Mouse (Mus musculus): Measurements from ENCODE around the gene B3galnt1. TPM values are rescaled to one million over a fixed set of nuclear protein-coding genes. Genes with fewer than 3 reads are reported as not detected.

Gene B3galnt1
- polyA plus RNA-seq, 1 experiment from 2014 or later = 5.1 TPM

GRCm38 (mm10) chr3:69531511-69531910 is 67.2 kb downstream of the B3galnt1 start:
- WGBS (ENCODE audit: insufficient replicate concordance) = 76% methylated on average over 9 of the region's 9 CpGs
- Histone ChIP-seq H3K9me3 (replicated peaks) (no peaks in the 10 kb centered on the region), H3K27me3 (replicated peaks) (no peaks in the 10 kb centered on the region), H3K4me3 (no peak overlapping the region), H3K27ac (no peak overlapping the region), H3K36me3 (no peaks in the 10 kb centered on the region), H3K9ac (no peak overlapping the region), H3K4me1 (no peaks in the 10 kb centered on the region), H3K4me2 (no peak overlapping the region)
- ATAC-seq = no peak

- Histone ChIP-seq H3K9me3 (replicated peaks) (no peaks in the 10 kb centered on the region), H3K4me3 (no peak overlapping the region), H3K4me1 (no peaks in the 10 kb centered on the region), H3K9ac (no peak overlapping the region), H3K27ac (no peak overlapping the region), H3K36me3 (no peaks in the 10 kb centered on the region), H3K27me3 (replicated peaks) (no peaks in the 10 kb centered on the region), H3K4me2 (no peak overlapping the region)
- WGBS (ENCODE audit: insufficient replicate concordance) = 66% methylated on average over 7 of the region's 7 CpGs
- ATAC-seq = no peak
These were observed 69.2 kb downstream of the B3galnt1 start for GRCm38 (mm10) chr3:69529576-69529975.

DNA sequence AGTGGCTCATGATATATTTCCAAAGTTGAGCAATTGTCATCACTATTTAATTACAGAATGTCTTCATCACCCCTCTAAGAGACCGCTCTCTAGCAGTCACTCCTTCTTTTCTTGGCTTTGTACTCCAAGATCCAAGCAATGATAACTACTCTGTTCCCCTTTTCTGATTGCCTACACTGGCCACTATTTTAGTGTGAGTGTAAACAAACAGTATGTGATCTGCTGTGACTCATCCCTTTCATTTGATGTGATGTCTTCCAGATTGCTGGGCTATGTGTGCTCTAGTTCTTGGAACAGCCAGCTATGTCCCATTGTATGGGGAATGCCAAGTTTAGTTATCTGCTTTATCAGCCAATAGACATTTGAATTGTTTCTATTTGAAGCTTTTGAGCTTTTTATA is 71.4 kb downstream of the B3galnt1 start:
- no peak overlapping the region for H3K4me3 ChIP-seq
- H3K27ac ChIP-seq = no peak overlapping the region
- H3K4me1 ChIP-seq = no peaks in the 10 kb centered on the region
- peaks cover 2% of the 10 kb centered on the region; the same call in 1 of the 2 replicates for H3K36me3 ChIP-seq
- H3K9ac ChIP-seq = no peak overlapping the region
- H3K4me2 ChIP-seq = no peak overlapping the region
- ATAC-seq = no peak
- no peaks in the 10 kb centered on the region for H3K9me3 ChIP-seq (replicated peaks)
- 80% methylated on average over 1 of the region's 1 CpGs for WGBS (ENCODE audit: insufficient replicate concordance)
- H3K27me3 ChIP-seq (replicated peaks) = no peaks in the 10 kb centered on the region

GRCm38 (mm10) chr3:69525072-69525529 is 73.7 kb downstream of the B3galnt1 start:
- no peaks in the 10 kb centered on the region for H3K27me3 ChIP-seq (replicated peaks)
- no peak overlapping the region for H3K9ac ChIP-seq
- H3K36me3 ChIP-seq = peaks cover 8% of the 10 kb centered on the region; the same call in 1 of the 2 replicates
- H3K9me3 ChIP-seq (replicated peaks) = no peaks in the 10 kb centered on the region
- 67% methylated on average over 8 of the region's 8 CpGs for WGBS (ENCODE audit: insufficient replicate concordance)
- H3K4me1 ChIP-seq = no peaks in the 10 kb centered on the region
- ATAC-seq = no peak
- no peak overlapping the region for H3K27ac ChIP-seq
- no peak overlapping the region for H3K4me2 ChIP-seq
- no peak overlapping the region for H3K4me3 ChIP-seq

- no peak overlapping the region for H3K9ac ChIP-seq
- H3K4me2 ChIP-seq = no peak overlapping the region
- ATAC-seq = no peak
- H3K27me3 ChIP-seq (replicated peaks) = no peaks in the 10 kb centered on the region
- no peaks in the 10 kb centered on the region for H3K4me1 ChIP-seq
- 60% methylated on average over 8 of the region's 8 CpGs for WGBS (ENCODE audit: insufficient replicate concordance)
- peaks cover 8% of the 10 kb centered on the region; the same call in 1 of the 2 replicates for H3K36me3 ChIP-seq
- H3K4me3 ChIP-seq = no peak overlapping the region
- no peak overlapping the region for H3K27ac ChIP-seq
- H3K9me3 ChIP-seq (replicated peaks) = no peaks in the 10 kb centered on the region
These were observed 74.2 kb downstream of the B3galnt1 start for GRCm38 (mm10) chr3:69524356-69525071.

Other genes with a start within 250 kb of the B3galnt1 start
- gene Nmd3, start 123.0 kb upstream of the B3galnt1 start, polyA plus RNA-seq (2016; fragmentation: Nextera tagmentation; extraction: Ambion mirVana) = 121 TPM in 2 replicates

Measured in liver, embryonic 12.5 days (tissue).